Mouse (Mus musculus): ENCODE data around the gene C1ql1. TPM values are rescaled to one million over a fixed set of nuclear protein-coding genes. Genes with fewer than 3 reads are reported as not detected.
A peak's percentile ranks its signal among the peaks of the same experiment; 100 is the strongest.

Gene C1ql1
- not detected in 2 replicates for polyA plus RNA-seq (2012; ENCODE audit: insufficient read depth, low replicate concordance)

- peaks cover 99% of the 10 kb centered on the region for H3K27me3 ChIP-seq (replicated peaks)
- H3K36me3 ChIP-seq (replicated peaks; ENCODE audit: low read length), result no peaks in the 10 kb centered on the region
- H3K4me1 ChIP-seq, result peaks cover 62% of the 10 kb centered on the region
- H3K4me3 ChIP-seq (replicated peaks), result peak within 1 kb of the TSS; percentile 86
- TF ChIP-seq FLI1 (IDR thresholded peaks at IDR 0.05; ENCODE audit: low read length) (no peak), GATA1 (IDR thresholded peaks at IDR 0.05; ENCODE audit: borderline replicate concordance, low read length) (no peak)
- H3K9me3 ChIP-seq, result 0 out of 2 replicates have a peak, but pooled peaks cover 4% of the 10 kb centered on the region
Measured at GRCm38 (mm10) chr11:102946265-102946991, at the start of gene C1ql1. Gene C1ql1, minus strand, starts transcription at chr11:102946688.

GRCm38 (mm10) chr11:102994952-102995351 lies 48.5 kb upstream of the C1ql1 start:
- Histone ChIP-seq H3K27me3 (replicated peaks) (peaks cover 30% of the 10 kb centered on the region), H3K4me3 (replicated peaks) (no peak overlapping the region), H3K4me1 (peaks cover 50% of the 10 kb centered on the region), H3K36me3 (replicated peaks; ENCODE audit: low read length) (peaks cover 61% of the 10 kb centered on the region), H3K9me3 (no peaks in the 10 kb centered on the region)
- TF ChIP-seq GATA1 (IDR thresholded peaks at IDR 0.05; ENCODE audit: borderline replicate concordance, low read length) (no peak), FLI1 (IDR thresholded peaks at IDR 0.05; ENCODE audit: low read length) (no peak)

- TF ChIP-seq GATA1 (IDR thresholded peaks at IDR 0.05; ENCODE audit: borderline replicate concordance, low read length) (no peak), FLI1 (IDR thresholded peaks at IDR 0.05; ENCODE audit: low read length) (no peak)
- Histone ChIP-seq H3K27me3 (replicated peaks) (peaks cover 44% of the 10 kb centered on the region), H3K4me3 (replicated peaks) (no peak overlapping the region), H3K4me1 (peaks cover 43% of the 10 kb centered on the region), H3K36me3 (replicated peaks; ENCODE audit: low read length) (peaks cover 50% of the 10 kb centered on the region), H3K9me3 (no peaks in the 10 kb centered on the region)
Measured at GRCm38 (mm10) chr11:102993420-102994029, 47.0 kb upstream of the C1ql1 start.

GRCm38 (mm10) chr11:102992940-102993339 lies 46.5 kb upstream of the C1ql1 start:
- Histone ChIP-seq H3K27me3 (replicated peaks) (peaks cover 50% of the 10 kb centered on the region), H3K36me3 (replicated peaks; ENCODE audit: low read length) (peaks cover 44% of the 10 kb centered on the region), H3K9me3 (no peaks in the 10 kb centered on the region), H3K4me3 (replicated peaks) (peak overlapping the region; percentile 5), H3K4me1 (peaks cover 37% of the 10 kb centered on the region)
- TF ChIP-seq GATA1 (IDR thresholded peaks at IDR 0.05; ENCODE audit: borderline replicate concordance, low read length) (no peak), FLI1 (IDR thresholded peaks at IDR 0.05; ENCODE audit: low read length) (no peak)

GRCm38 (mm10) chr11:102991681-102992080 lies 45.2 kb upstream of the C1ql1 start:
- peaks cover 61% of the 10 kb centered on the region for H3K27me3 ChIP-seq (replicated peaks)
- peaks cover 28% of the 10 kb centered on the region for H3K4me1 ChIP-seq
- TF ChIP-seq GATA1 (IDR thresholded peaks at IDR 0.05; ENCODE audit: borderline replicate concordance, low read length) (no peak), FLI1 (IDR thresholded peaks at IDR 0.05; ENCODE audit: low read length) (no peak)

GRCm38 (mm10) chr11:102990152-102990663 lies 43.7 kb upstream of the C1ql1 start:
- Histone ChIP-seq H3K9me3 (no peaks in the 10 kb centered on the region), H3K4me3 (replicated peaks) (peak overlapping the region; percentile 85), H3K27me3 (replicated peaks) (peaks cover 74% of the 10 kb centered on the region), H3K4me1 (peaks cover 28% of the 10 kb centered on the region), H3K36me3 (replicated peaks; ENCODE audit: low read length) (peaks cover 18% of the 10 kb centered on the region)
- TF ChIP-seq GATA1 (IDR thresholded peaks at IDR 0.05; ENCODE audit: borderline replicate concordance, low read length), result no peak
- TF ChIP-seq FLI1 (IDR thresholded peaks at IDR 0.05; ENCODE audit: low read length), result no peak

More at GRCm38 (mm10) chr11:102991681-102992080, 45.2 kb upstream of the C1ql1 start:
- H3K9me3 ChIP-seq, result no peaks in the 10 kb centered on the region
- peaks cover 33% of the 10 kb centered on the region for H3K36me3 ChIP-seq (replicated peaks; ENCODE audit: low read length)
- peak overlapping the region; percentile 60 for H3K4me3 ChIP-seq (replicated peaks)

- H3K36me3 ChIP-seq (replicated peaks; ENCODE audit: low read length), result peaks cover 13% of the 10 kb centered on the region
- H3K4me1 ChIP-seq, result peaks cover 28% of the 10 kb centered on the region
- TF ChIP-seq FLI1 (IDR thresholded peaks at IDR 0.05; ENCODE audit: low read length) (no peak), GATA1 (IDR thresholded peaks at IDR 0.05; ENCODE audit: borderline replicate concordance, low read length) (no peak)
- H3K27me3 ChIP-seq (replicated peaks), result peaks cover 78% of the 10 kb centered on the region
- H3K9me3 ChIP-seq, result no peaks in the 10 kb centered on the region
- H3K4me3 ChIP-seq (replicated peaks), result peak overlapping the region; percentile 85
Measured at GRCm38 (mm10) chr11:102989641-102990151, 43.2 kb upstream of the C1ql1 start.

- Histone ChIP-seq H3K9me3 (0 out of 2 replicates have a peak, but pooled peaks cover 5% of the 10 kb centered on the region), H3K27me3 (replicated peaks) (peaks cover 86% of the 10 kb centered on the region), H3K4me1 (peaks cover 13% of the 10 kb centered on the region), H3K36me3 (replicated peaks; ENCODE audit: low read length) (no peaks in the 10 kb centered on the region), H3K4me3 (replicated peaks) (no peak overlapping the region)
- TF ChIP-seq GATA1 (IDR thresholded peaks at IDR 0.05; ENCODE audit: borderline replicate concordance, low read length) (no peak), FLI1 (IDR thresholded peaks at IDR 0.05; ENCODE audit: low read length) (no peak)
Measured at GRCm38 (mm10) chr11:102985160-102985559, 38.7 kb upstream of the C1ql1 start.

GRCm38 (mm10) chr11:102984615-102985014 lies 38.1 kb upstream of the C1ql1 start:
- Histone ChIP-seq H3K36me3 (replicated peaks; ENCODE audit: low read length) (no peaks in the 10 kb centered on the region), H3K9me3 (0 out of 2 replicates have a peak, but pooled peaks cover 5% of the 10 kb centered on the region), H3K4me3 (replicated peaks) (no peak overlapping the region), H3K27me3 (replicated peaks) (peaks cover 85% of the 10 kb centered on the region), H3K4me1 (peaks cover 7% of the 10 kb centered on the region)
- TF ChIP-seq FLI1 (IDR thresholded peaks at IDR 0.05; ENCODE audit: low read length), result no peak
- no peak for TF ChIP-seq GATA1 (IDR thresholded peaks at IDR 0.05; ENCODE audit: borderline replicate concordance, low read length)
